Mouse (Mus musculus): ENCODE measurements around the gene Rufy4.
"Not testable (repeated sequence)": the region's sequence is repeated elsewhere in the genome, so short reads cannot be mapped to it uniquely, and the experiment has no call there.

Rufy4 gene

GRCm38 (mm10) chr1:74153461-74154184 lies 28.3 kb downstream of the Rufy4 start, which contains the start of gene Cxcr2:
Gene Cxcr2 (plus strand): TSS chr1:74153989.
- no peak for DNase-seq

DNA sequence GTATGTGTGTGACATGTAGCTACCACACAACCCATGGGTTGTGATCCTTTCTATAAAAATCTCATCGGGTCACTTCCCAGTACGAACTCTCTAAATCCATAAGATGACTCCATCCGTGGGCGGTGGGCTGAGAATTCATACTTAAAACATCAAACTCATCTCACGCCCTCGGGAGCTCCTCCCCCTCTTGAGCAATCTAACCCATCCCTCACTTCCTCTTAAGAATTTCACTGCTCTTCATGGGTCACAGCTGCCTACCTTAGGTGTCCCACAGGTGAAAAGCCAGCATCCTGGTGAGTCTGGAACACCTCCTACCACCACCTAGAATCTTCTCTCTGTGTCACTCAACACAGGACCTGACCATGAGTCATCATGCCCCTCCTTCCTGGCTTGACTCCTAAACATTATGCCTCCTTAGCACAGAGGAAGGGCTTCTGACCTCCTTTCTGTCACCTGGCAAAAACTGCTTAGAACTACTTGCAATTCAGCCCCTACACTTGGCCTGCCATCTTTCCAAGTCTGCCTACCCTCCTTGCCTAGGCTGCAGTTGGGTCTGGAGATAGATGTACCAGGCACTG lies 30.2 kb downstream of the Rufy4 start:
- DNase-seq: no peak

GRCm38 (mm10) chr1:74156381-74156910 lies 31.1 kb downstream of the Rufy4 start:
- DNase-seq: no peak

- DNase-seq: not testable (repeated sequence)
These were observed 34.3 kb downstream of the Rufy4 start for GRCm38 (mm10) chr1:74159613-74160012.

- DNase-seq: no peak
These were observed 34.7 kb downstream of the Rufy4 start for GRCm38 (mm10) chr1:74160036-74160435.

GRCm38 (mm10) chr1:74167136-74167535 lies 41.8 kb downstream of the Rufy4 start:
- no peak for DNase-seq

GRCm38 (mm10) chr1:74169721-74170120 lies 44.4 kb downstream of the Rufy4 start:
- DNase-seq: no peak

DNA sequence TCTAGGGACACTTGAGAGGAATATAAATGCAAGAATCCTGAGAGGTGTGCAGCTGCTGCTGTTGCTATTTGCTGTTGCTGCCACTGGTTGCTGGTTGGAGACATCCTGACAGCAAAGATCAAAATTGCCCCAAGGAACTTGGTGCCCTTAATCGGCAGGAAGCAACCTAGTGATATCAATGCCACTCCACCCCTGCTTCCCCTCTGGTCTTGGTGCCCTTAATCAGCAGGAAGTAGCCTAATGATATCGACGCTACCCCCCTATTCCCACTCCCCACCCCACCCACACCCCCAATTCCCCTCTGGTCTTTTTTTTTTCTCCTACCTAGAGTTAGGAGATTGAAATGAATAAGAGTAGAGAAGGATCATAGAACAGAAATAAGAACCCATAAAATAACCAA lies 47.4 kb downstream of the Rufy4 start:
- no peak for DNase-seq

DNA sequence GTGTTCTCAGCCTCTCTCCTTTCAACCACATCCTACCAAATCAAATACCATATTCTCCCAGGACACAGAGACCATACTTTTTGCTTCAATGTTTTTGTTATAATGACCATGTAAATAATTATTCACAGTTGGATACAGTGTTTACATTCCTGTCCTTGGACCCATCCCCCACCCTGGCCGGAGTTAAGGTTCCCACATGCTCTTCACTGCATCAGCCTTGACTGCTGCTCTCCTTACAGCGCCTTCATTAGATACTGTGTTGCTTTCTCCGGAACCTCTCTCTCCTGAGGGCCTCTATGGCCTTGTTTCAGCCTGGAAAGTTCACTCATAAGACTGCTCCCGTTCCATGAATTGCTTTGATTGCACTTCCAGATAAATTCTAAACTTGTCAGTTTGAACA lies 50.4 kb downstream of the Rufy4 start:
- DNase-seq: no peak

DNA sequence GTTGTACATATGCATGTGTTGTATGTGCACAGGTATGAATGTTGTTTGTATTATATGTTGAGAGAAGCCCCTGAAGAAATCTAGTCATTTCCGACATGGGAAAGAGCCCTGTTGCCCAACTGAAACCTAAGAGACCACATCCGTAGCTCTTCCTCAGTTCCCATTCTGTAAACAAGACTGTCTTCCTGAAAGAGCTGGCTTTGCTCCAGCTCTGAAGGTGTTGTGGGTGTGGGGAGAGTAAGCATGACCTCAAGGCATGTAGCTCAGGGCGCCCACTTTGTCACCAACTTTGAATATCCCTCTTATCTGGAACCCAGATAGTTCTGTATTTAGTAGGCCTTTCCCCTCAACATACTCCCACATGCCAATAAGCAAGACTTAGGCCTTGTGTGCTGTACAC lies 53.3 kb downstream of the Rufy4 start:
- DNase-seq: no peak

DNA sequence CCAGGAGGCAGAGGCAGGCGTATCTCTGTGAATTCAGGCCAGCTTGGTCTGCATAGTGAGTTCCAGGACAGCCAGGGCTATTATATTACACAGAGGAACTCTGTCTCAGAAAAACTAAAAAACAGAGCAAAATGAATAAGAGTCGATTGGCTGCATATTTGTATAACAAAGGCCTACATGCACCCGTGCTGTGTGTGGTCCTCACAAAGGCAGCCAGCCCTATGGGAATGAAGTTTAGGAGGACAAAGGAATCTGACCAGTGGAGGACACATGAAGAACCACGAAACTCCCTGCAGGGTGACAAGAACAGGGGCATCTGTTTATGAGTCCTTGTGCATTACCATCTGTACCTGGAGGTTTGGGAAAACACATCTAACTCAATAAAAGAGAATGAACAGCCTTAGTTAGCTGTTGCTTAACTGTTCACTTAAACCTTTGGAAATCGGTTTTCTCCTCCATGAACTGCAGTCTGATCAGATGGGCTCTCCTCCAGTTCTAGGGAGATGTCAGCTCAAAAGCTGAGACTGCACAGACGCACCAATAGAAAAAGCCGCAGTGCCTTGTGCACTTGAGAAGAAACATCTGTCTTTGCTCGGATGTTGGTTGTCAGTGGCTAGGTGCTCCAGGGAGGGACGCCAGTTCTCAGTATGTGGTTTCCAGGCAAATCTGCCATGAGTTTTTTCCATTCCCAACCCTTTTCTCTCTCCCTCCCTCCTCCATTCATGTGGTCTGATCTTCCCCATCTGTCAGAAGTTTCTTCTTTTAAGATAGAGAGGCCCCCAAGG lies 54.5 kb downstream of the Rufy4 start:
- no peak for DNase-seq

- DNase-seq: no peak
These were observed 56.1 kb downstream of the Rufy4 start for GRCm38 (mm10) chr1:74181462-74181861.

GRCm38 (mm10) chr1:74183006-74183405 lies 57.7 kb downstream of the Rufy4 start:
- no peak for DNase-seq

- no peak for DNase-seq
These were observed 65.1 kb downstream of the Rufy4 start for GRCm38 (mm10) chr1:74190471-74190870.

DNA sequence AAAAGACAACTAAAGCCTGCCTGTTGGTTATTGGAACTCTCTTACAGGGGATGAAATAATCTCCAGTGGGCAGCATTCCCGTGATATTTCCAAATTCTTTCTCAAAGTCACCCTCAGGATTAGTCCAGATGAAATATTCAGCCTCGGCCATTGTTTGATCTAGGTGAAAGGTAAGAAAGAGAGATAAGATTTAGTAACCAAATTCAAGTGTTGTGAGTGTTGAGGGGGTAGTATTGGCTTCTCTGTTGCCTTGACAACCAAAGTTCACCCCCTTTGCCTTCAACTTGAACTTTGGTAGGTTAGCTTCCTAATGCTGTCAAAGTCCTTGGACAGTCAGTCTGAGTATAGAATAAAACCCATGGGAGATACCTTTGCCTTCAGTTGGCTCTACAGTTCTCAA lies 67.4 kb downstream of the Rufy4 start:
- DNase-seq: no peak

GRCm38 (mm10) chr1:74194445-74194844 lies 69.1 kb downstream of the Rufy4 start, which contains the start of gene Cxcr1:
Gene Cxcr1 (minus strand): TSS chr1:74194631.
- no peak for DNase-seq

DNA sequence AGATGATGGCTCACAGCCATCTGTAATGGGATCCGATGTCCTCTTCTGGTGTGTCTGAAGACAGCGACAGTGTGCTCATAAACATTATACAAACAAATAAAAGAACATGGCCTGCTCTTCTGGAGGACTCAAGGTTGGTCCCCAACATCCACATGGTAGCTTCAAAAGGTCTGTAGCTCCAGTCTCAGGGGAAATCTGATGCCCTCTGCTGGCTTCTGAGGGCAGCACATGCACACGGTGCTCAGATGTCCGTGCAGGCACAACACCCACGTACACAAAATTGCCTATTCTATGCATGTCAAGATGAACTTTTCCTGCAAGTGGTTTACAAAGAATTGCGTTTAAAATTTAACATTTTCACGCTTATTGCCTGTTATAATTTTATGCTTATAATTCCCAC lies 70.6 kb downstream of the Rufy4 start:
- DNase-seq: no peak

- DNase-seq: no peak
These were observed 71.5 kb downstream of the Rufy4 start for GRCm38 (mm10) chr1:74196621-74197419.

Measured in right cerebral cortex, postnatal 4 days (tissue).